Mouse (Mus musculus): Measurements from ENCODE around the gene Slc9b2.
A peak's percentile ranks its signal among the peaks of the same experiment; 100 is the strongest.

Gene Slc9b2

DNA sequence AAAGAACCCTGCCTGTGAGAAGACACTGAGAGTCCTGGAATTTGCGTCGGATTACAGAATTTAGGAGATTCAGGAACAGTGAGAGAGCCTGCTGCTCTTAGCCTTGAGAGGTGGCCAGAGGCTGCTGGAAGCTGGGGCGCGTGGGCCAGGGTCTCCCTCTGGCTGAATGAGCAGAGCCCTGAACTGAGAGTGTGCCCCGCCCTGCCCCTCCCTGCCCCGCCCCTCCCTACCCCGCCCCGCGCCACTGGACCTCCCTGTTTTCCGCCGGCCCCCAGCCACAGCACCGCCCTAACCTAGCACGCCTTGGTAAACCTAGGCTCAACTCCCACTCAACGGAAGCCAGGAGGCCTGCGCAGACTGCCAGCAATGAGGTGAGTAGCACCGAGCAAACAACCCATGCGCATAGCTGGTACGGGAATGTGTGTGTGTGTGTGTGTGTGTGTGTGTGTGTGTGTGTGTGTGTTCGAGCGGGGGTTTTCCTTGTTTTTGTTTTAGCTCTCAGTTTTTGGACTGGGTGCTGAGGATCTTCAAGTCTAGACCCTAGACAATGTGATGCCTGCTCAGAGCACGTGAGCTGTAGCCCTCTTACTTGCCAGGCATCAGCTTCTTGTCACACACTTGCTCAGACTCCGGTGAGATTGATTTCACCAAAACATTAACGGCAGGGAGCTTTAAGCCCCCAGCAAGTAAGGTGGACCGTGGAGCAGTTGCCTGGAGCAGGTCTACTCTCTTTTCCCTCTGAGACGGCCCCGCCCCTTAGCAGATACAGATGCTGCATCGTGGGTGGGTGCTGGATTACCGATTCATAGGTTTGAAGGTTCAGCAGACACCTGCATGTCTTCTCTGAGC, at the start of gene Slc9b2:
Gene Slc9b2, plus strand, starts transcription at position 290 of the 849 bp plus-strand sequence.
- DNase-seq (ENCODE audit: low read depth, low spot score): peak; percentile 28

DNA sequence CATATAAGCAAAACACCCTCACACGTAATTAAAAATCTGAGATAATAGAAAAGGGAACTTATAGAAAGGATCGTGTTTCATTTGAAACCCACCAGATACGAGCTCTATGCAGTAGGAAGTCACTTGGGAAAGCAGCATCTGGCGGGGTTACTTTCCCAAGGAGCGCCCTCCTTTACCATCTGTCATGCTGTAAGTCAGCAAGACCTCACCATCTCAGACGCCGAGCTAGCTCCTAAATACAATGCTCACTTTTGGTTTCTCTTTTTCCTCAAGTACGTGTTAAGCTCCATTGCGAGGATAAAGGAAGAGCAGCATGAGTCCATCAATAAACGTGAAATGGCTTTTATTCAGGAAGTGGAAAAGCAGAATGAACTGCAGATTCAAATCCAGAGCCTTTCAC, 48.6 kb upstream of the Slc9b2 start:
- no peak for DNase-seq (ENCODE audit: low read depth, low spot score)

- DNase-seq (ENCODE audit: low read depth, low spot score): no peak
Observed at GRCm38 (mm10) chr3:135260233-135260632, 47.3 kb upstream of the Slc9b2 start.

DNA sequence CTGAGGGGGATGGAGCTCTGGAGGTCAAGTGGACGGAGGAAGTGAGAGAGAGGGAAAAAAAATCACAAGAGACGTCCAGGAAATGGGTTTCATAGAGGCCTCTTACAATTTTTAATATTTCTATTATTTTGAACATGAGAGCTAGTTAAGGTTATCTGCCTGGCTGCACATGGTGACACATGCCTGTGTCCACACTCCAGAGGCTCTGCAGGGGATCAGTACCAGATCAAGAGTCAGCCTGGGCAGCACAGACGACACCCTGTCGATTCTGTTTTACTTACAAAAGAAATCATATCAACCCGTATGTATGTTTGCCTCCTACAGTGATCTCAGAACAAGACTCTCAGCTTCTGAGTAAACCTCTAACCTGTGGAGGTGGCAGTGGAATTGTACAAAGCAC, 38.9 kb upstream of the Slc9b2 start:
- no peak for DNase-seq (ENCODE audit: low read depth, low spot score)

GRCm38 (mm10) chr3:135269391-135269990, 38.0 kb upstream of the Slc9b2 start:
- DNase-seq (ENCODE audit: low read depth, low spot score): no peak

DNA sequence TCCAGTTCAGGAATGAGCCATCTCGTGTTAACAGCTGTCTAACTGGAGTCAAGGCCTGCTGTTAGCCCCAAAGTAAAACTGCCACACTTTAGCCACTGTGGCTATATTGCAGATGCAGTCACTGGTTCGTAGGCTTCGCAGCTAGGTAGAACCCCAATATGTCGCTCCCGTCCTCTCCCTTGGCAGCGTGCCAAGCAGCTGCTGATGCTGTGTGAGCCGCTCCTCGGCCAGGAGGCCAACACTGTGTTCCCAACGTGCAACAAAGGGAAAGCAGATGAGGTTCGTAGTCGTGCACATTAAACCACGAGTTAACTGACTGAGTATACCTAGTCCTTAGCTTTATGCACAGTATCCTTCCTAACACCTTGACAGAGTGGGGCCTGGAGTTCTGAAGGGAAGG, 34.9 kb upstream of the Slc9b2 start:
- DNase-seq (ENCODE audit: low read depth, low spot score): no peak

DNA sequence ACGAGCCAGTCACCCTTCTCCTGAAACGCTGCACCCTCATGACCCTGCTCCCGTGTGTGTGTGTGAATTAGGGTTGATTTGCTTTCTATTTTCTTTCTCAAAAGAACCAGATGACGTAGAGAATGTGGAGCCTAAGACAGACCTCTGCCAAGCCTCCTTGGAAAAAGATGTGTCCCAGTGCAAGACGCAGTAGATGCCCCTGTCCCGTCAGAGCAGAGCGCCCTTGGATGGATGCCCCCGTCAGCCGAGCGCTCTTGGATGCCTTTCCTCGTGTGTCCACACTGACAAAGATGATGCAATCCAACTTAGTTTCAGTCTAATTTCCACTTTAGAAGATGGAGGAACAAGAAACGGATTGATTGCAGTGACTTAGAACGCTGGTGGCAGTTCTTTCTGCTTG, 34.5 kb upstream of the Slc9b2 start:
- no peak for DNase-seq (ENCODE audit: low read depth, low spot score)

DNA sequence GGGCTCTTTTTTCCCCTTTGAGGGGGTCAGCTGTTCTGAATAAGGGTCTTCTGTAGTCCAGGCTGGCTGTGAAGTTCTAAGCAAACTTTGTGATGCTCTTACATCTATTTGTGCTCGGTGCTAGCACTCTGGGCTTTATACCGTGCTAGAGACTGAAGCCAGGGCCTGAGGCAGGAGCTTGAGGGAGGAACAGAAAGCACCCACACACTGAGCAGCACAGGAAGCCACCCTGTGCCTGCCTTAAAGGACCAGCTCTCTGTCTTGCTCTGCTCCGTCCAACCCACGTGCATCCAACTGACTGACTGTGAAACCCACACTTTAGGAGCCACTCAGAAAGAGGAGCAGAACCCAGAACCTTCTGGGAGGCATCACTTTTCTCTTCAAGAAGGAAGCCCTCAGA, 27.3 kb upstream of the Slc9b2 start:
- DNase-seq (ENCODE audit: low read depth, low spot score): no peak

DNA sequence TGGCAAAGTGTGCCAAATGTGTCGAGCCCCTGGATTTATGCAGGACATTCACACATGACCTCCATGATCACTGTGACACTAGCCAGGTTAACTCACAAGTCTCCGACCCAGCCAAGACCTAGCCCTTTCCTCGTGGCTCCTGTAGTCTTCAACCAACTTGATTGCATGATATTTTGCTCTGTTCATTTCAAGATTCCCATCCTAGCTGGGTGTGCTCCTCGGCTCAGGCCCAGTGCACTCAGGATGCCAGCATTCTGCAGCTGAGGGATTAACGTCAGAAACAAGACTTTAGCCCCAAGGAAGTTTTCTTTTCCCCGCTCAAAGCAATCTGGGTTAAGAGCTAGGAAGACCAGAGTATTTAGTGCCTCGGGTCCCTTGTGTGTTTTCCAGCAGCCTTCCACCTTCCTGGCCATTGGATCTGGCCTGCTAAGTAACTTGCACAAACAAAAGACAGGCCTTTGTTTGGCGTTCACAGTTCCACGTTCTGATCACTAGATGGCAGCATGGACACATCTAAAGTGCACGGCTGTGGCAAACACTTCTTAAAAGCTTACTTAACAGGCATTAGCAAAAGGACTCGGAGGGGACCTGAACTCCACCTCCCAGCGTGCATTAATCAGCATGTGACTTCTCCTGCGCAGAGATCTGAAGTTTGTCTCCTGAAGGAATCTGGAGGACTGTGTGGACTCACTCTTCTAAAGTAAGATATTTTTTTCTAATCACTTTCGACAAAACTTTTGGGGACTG, 26.7 kb upstream of the Slc9b2 start, which contains the start of gene Bdh2:
Gene Bdh2, plus strand, starts transcription at position 553 of the 747 bp plus-strand sequence.
- peak; percentile 94 for DNase-seq (ENCODE audit: low read depth, low spot score)

GRCm38 (mm10) chr3:135281701-135282100, 25.8 kb upstream of the Slc9b2 start:
- DNase-seq (ENCODE audit: low read depth, low spot score): no peak

DNA sequence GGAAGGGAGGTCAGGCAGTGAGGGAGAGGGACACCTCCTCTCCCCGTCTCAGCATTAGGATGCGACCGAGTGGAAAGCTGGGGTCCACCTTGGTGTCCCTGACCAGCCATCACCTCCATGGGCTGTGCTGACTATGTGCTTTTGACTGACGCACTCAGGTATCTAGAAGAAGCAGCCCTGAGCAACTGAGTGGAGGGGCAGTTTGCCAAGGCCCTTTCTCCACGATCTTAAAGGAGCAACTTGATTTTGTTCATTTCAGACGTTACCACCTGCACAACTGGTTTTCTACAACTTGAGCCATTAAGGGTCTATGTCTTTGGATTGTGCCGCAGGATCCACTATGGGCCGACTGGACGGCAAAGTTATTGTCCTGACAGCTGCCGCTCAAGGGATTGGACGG, 22.2 kb upstream of the Slc9b2 start:
- no peak for DNase-seq (ENCODE audit: low read depth, low spot score)

DNA sequence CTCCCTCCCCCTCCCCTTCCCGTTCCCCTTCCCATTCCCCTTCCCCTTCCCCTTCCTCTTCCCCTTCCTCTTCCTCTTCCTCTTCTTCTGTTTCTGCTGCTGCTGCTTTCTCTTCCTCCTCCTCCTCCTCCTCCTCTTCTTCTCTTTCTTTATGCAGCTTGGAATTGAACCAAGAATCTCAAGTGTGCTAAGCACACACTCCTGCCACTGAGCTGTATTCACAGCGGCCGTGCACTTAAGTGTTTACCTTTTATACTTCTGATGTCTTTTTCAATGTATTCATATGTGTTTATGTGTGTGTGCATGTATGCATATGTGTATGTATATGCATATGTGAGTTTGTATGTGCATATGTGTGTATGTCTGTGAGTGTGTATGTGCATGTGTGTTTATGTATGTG, 21.7 kb upstream of the Slc9b2 start:
- no peak for DNase-seq (ENCODE audit: low read depth, low spot score)

- no peak for DNase-seq (ENCODE audit: low read depth, low spot score)
Observed at GRCm38 (mm10) chr3:135288138-135288750, 19.3 kb upstream of the Slc9b2 start.

DNA sequence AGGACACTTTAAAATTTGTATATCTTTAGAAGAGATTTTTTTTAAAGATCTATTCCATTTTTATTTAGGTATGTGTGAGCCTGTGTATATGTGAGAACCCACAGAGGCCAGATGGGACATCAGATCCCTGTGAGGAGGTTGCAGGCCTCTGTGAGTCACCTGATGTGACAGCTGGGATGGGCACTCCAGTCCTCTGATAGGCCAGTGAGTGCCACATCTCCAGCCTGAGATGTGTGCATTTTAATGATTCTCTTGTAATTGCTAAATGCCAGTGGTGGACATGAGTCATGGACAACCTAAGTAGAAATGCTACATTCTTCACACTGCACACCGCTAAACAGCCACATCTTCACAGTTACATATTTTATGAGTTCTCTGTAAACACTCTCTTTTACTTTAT, 18.4 kb upstream of the Slc9b2 start:
- no peak for DNase-seq (ENCODE audit: low read depth, low spot score)

DNA sequence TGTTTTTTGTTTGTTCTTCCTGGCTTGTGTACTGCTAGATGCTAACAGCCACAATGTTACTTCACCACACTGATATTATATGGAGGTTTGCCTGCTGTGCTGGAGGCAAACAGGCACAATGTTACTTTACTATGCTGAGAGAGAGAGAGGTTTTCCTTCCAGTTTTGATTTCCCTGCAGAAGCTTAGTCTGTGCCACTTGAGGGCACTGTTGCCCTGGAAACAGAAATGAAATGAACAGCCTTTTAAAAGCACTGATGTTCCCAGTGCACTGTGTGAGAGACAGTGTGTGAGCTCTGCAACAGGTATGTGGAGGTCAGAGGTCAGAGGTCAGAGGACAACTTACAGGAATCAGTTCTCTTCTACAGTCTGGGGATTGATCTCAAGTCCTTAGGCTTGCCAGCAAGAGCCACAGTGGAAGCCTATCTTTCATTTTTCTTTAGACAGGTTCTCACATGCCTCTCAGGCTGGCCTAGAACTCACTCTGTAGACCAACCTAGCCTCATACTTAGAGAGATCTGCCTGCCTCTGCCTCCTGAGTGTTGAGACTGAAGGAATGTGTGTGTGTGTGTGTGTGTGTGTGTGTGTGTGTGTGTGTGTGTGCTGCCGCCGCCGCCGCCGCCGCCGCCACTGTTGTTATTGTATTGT, 17.1 kb upstream of the Slc9b2 start:
- peak; percentile 68 for DNase-seq (ENCODE audit: low read depth, low spot score)

DNA sequence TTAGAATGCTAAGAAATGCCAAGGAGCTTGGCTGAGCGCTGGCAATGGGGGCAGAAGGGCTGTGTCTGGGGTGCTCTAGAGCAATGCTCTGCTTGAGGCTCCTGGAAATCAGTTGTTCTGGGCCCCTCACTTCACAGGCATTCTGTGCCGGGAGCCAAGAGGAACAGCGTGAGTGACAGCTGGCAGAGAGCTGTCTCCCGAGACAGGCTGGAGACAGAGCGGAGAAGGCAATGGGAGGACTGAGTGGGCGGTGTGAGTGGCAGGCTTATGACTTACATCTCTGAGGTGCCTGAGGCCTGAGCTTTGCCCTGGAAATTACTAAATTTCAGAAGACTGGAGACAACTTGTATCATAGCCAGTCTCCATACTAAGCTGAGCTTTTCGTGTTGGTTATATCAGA, 13.8 kb upstream of the Slc9b2 start:
- DNase-seq (ENCODE audit: low read depth, low spot score): no peak

DNA sequence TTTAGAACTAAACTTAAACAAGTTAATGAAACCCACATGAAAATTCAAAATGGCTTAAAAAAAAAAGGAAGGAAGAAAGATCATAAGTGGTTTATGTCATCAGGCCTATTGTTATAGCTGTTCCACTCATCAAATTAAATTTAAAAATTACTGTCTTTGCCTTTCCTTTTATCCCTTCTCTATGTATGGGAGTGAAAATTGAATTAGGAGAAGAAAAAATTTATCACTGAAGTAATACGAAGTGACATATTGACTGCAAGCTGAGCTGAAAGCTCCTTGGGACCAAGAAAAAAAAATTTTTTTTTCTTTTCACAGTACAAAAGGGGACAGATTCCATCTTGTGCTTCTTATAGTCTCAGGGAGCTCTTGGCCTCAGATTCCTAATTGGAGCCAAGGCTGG, 11.9 kb upstream of the Slc9b2 start:
- no peak for DNase-seq (ENCODE audit: low read depth, low spot score)

- no peak for DNase-seq (ENCODE audit: low read depth, low spot score)
Observed at GRCm38 (mm10) chr3:135298560-135298959, 8.9 kb upstream of the Slc9b2 start.

- DNase-seq (ENCODE audit: low read depth, low spot score): no peak
Observed at GRCm38 (mm10) chr3:135300081-135300480, 7.4 kb upstream of the Slc9b2 start.

- no peak for DNase-seq (ENCODE audit: low read depth, low spot score)
Observed at GRCm38 (mm10) chr3:135304060-135304459, 3.4 kb upstream of the Slc9b2 start.

DNA sequence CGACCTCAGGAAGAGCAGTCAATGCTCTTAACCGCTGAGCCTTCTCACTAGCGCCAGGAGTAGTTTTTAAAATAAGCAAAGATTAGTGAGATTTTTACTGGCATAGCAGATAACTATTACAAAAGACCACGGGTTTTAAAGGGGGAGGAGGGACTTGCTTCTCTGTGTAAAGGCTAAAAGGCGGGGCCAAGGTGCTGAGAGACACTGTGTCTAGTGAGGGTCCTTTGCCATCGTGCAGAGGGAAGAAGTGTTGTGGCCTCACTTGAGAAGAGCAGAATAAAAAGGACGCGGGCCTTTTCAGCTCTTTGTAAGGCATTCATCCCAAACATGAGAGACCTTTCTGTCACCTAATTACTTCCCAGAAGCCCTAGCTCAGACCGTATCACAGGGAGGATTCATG, 2.9 kb upstream of the Slc9b2 start:
- no peak for DNase-seq (ENCODE audit: low read depth, low spot score)

All from forelimb bud, embryonic 11.5 days (tissue).